Mouse (Mus musculus) midbrain, embryonic 16.5 days (tissue): Measurements from ENCODE around the gene Cradd. TPM values are rescaled to one million over a fixed set of nuclear protein-coding genes. Genes with fewer than 3 reads are reported as not detected.

Experiments
- ATAC-seq: fragments of 200-750 bp; cut with Nextera tagmentation; 2 replicates; pipeline ENCODE4 v1.8.0; 2017; ENCODE audit warnings: moderate TSS enrichment
- H3K27ac ChIP-seq: fragments of 300-500 bp; sonication (generic); 2 replicates; pipeline ENCODE4 v1.5.1; 2014; ENCODE audit warnings: mild to moderate bottlenecking, low read length, mixed read lengths
- H3K27me3 ChIP-seq: fragments of 300-500 bp; sonication (generic); 2 replicates; pipeline ENCODE4 v1.6.1; 2014; ENCODE audit warnings: low read depth, low read length, mixed read lengths; ENCODE audit not compliant: control insufficient read depth, insufficient read depth
- H3K36me3 ChIP-seq: fragments of 300-500 bp; sonication (generic); 2 replicates; pipeline ENCODE4 v1.6.1; 2014; ENCODE audit warnings: mild to moderate bottlenecking, low read length, moderate library complexity, mixed read lengths; ENCODE audit not compliant: control insufficient read depth, insufficient read depth
- H3K4me1 ChIP-seq: fragments of 300-500 bp; sonication (generic); 2 replicates; pipeline ENCODE4 v1.6.1; 2014; ENCODE audit warnings: mild to moderate bottlenecking, low read length, mixed read lengths; ENCODE audit not compliant: control insufficient read depth, insufficient read depth
- H3K4me2 ChIP-seq: fragments of 300-500 bp; sonication (generic); 2 replicates; pipeline ENCODE4 v1.6.1; 2014; ENCODE audit warnings: mild to moderate bottlenecking, low read length, mixed read lengths
- H3K4me3 ChIP-seq: fragments of 300-500 bp; sonication (generic); 2 replicates; pipeline ENCODE4 v1.5.1; 2014; ENCODE audit warnings: low read depth, mild to moderate bottlenecking, low read length, moderate library complexity, mixed read lengths
- H3K9ac ChIP-seq: fragments of 300-500 bp; sonication (generic); 2 replicates; pipeline ENCODE4 v1.6.1; 2014; ENCODE audit warnings: low read depth, low read length, mixed read lengths
- H3K9me3 ChIP-seq: fragments of 300-500 bp; sonication (generic); replicated peaks from 2 replicates; pipeline ENCODE4 v1.6.1; 2014; ENCODE audit warnings: mild to moderate bottlenecking, low read length, mixed read lengths; ENCODE audit not compliant: control insufficient read depth, poor library complexity, severe bottlenecking
- WGBS: fragments of 180-500 bp; shearing (Covaris S2); extraction: QIAGEN DNeasy Blood & Tissue Kit; methylation state at CpG from one replicate; pipeline ENCODE4 v1.1.7; 2014; 5-methylcytosine and 5-hydroxymethylcytosine counted together
- polyA plus RNA-seq: library from polyadenylated mRNA; unstranded; fragments of >200 nt; fragmentation: Nextera tagmentation; extraction: Ambion mirVana; gene quantifications from 2 replicates; pipeline ENCODE4 v1.2.1, GENCODE M21; 2015

The Cradd gene
- polyA plus RNA-seq, 1 experiment from 2014 or later = 11.1 TPM

DNA sequence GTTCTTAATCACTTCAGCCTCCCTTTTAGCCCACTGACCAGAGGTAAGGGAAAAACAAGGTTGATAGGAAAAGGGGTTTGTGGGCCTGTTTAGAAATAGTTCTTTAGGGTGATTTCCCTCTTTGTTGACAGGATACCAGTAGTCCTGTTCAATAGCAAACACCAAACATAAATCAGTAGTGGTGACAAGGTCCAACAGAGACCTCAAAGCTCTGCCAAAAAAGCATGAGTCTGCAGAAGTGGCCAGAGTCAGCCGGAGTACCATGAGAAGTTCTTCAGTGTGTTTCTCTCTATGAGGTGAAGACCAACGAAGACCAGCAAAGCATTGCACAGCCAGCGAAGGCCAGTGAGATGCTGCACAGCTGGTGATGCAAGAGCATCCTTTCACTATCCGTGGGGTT lies 16.7 kb upstream of the Cradd start:
- Histone ChIP-seq H3K9ac (no peak overlapping the region), H3K27me3 (no peaks in the 10 kb centered on the region), H3K36me3 (no peaks in the 10 kb centered on the region), H3K9me3 (no peaks in the 10 kb centered on the region), H3K4me1 (peaks cover 7% of the 10 kb centered on the region), H3K27ac (no peak overlapping the region), H3K4me2 (no peak overlapping the region), H3K4me3 (no peak overlapping the region)
- 92% methylated on average over 4 of the region's 4 CpGs for WGBS
- ATAC-seq = no peak

DNA sequence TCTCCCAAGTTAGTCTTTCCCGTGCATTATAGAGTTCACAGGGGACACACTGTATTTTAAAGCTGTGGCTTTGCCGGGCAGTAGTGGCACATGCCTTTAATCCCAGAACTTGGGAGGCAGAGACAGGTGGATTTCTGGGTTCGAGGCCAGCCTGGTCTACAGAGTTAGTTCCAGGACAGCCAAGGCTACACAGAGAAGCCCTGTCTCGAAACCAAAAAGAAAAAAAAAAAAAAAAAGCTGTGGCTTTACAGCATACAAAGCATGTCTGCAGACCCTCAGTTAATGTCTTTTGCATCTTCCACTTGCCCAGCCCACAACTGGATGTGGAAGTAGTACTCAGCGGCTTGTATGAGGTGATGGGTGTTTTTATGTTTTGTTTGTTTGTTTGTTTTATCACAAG lies 13.7 kb upstream of the Cradd start:
- Histone ChIP-seq H3K27ac (no peak overlapping the region), H3K9ac (no peak overlapping the region), H3K4me3 (no peak overlapping the region), H3K27me3 (no peaks in the 10 kb centered on the region), H3K36me3 (no peaks in the 10 kb centered on the region), H3K4me1 (peaks cover 7% of the 10 kb centered on the region), H3K9me3 (no peaks in the 10 kb centered on the region), H3K4me2 (no peak overlapping the region)
- ATAC-seq = no peak
- 80% methylated on average over 5 of the region's 5 CpGs for WGBS

DNA sequence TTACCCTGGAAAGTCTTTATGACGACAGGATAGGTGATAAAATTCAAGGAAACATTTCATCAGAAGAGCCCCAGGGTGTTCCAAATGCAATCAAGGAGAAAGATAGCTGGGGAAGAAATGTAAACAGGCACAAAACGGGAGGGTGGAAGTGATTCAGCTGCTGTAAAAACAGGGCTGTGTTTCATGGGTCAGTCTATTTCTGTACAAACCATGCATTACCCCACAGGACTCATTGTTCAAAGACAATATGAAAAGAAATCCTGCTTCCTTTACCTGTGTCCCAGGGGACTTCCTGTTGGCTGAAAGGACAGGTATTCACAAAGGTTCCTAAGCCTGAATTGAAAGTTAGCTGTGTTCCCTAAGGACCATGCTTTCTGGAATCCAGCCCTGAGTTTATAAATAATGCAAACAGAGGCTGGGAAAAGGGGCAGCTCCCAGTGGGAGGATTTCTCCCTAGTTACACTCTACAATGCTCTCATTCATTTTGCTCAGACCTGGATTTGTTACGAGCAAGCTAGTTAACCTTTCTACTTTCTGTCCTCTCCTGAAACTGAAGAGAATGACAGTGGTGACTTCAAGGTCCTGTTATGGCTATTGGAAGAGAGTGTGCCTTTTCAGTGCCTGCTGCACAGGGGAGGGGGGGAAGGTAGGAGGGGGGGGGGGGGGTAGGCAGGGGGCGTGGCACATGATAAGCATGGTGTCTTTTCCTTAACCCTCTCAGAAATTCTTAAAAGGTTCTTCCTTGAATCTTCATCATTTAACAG lies 13.0 kb upstream of the Cradd start:
- Histone ChIP-seq H3K36me3 (no peaks in the 10 kb centered on the region), H3K4me3 (no peak overlapping the region), H3K4me1 (peaks cover 7% of the 10 kb centered on the region), H3K9me3 (no peaks in the 10 kb centered on the region), H3K27ac (peak overlapping the region; percentile 58), H3K27me3 (no peaks in the 10 kb centered on the region), H3K9ac (no peak overlapping the region), H3K4me2 (no peak overlapping the region)
- 0 out of 2 replicates have a peak, but pooled peaks have one; percentile 17 for ATAC-seq
- 28% methylated on average over 4 of the region's 4 CpGs for WGBS

DNA sequence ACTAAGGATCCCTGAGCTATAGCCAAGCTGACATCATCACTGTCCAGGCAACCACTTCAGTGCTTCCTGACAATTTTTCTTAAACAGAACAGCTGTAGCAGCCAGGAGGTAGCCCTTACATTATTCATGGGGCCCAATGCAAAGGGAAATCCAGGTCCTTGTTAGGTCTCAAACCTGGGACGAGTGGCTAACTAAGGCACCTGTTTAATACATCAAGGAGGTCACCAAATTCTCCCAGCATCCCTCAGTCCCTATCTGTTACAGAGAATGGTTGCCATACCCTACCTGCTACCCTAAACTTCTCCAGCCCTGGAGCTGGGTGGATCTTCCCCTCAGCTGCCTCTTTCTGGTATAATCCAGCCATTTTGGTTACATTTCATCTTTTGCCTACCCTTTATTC lies 10.9 kb upstream of the Cradd start:
- H3K9me3 ChIP-seq = no peaks in the 10 kb centered on the region
- H3K9ac ChIP-seq = no peak overlapping the region
- no peak overlapping the region for H3K27ac ChIP-seq
- H3K36me3 ChIP-seq = no peaks in the 10 kb centered on the region
- H3K27me3 ChIP-seq = no peaks in the 10 kb centered on the region
- H3K4me2 ChIP-seq = no peak overlapping the region
- H3K4me3 ChIP-seq = no peak overlapping the region
- WGBS = 63% methylated on average over 1 of the region's 1 CpGs
- H3K4me1 ChIP-seq = peaks cover 7% of the 10 kb centered on the region
- no peak for ATAC-seq

DNA sequence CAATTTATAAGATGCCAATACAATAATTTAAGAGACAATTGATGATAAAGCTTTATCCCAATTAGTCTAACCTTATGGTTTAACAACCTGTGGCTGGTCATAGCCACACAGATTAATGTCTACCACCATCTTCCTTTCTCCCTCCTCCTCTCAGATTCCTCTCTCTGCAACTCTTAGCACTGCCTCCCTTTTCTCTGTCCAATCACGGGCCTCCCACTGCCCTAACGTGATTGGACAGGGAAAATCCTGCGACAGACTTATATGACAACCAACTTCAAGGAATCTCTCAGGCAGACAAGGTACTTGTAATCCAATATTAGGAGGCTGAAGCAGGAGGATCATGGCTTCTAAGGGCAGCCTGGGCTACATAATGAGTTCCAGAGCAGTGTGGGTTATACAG lies 8.7 kb upstream of the Cradd start:
- WGBS = 92% methylated on average over 3 of the region's 3 CpGs
- no peak for ATAC-seq
- peaks cover 7% of the 10 kb centered on the region for H3K4me1 ChIP-seq
- no peaks in the 10 kb centered on the region for H3K27me3 ChIP-seq
- H3K4me3 ChIP-seq = no peak overlapping the region
- H3K36me3 ChIP-seq = no peaks in the 10 kb centered on the region
- H3K27ac ChIP-seq = no peak overlapping the region
- H3K4me2 ChIP-seq = no peak overlapping the region
- H3K9ac ChIP-seq = no peak overlapping the region
- no peaks in the 10 kb centered on the region for H3K9me3 ChIP-seq

DNA sequence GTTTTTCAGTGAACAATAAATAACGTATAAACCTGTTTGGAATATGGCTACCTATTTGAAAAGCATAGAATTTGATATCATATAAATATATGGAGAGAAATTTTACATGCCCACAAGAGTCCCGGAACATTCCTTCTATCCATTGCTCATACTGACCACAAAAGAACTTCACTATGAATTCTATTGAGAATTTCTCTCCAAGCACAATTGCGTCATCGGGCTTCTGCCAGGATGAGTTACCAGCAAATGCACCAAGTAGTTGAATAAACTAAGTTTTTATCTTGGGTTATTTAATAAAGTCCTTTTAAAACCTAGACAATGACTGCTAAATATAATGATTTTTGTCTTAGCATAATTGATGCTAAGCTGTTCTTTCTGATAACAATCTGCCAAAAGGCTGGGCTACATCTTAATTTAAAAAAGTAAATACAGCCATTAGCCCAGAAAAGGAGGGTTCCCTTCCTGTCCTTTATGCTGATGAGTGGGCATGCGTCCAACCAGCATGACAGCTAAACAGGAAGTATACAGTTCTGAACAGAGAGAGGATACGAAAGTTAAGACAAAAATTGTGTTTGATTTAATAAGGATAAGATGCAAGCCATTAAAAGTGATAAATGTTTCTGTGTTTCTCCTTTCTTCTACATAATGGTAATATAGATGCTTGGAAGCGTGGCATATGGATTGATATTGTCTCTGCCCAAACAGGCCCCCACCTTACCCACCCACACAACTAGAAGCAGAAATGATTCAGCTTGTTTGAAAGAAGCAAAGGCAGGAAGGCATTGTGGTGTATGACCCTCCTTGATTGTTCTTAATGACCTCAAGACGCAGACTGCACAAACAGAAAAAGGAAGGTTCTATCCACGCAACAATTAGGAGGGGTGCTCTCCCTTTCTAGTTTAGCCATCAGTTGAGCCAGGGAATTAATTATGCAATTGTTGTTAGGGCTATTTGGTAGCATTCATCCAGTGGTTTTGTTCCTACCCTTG lies 6.7 kb upstream of the Cradd start:
- ATAC-seq = no peak
- no peak overlapping the region for H3K9ac ChIP-seq
- H3K9me3 ChIP-seq = no peaks in the 10 kb centered on the region
- no peak overlapping the region for H3K4me3 ChIP-seq
- no peak overlapping the region for H3K4me2 ChIP-seq
- H3K36me3 ChIP-seq = no peaks in the 10 kb centered on the region
- no peaks in the 10 kb centered on the region for H3K27me3 ChIP-seq
- WGBS = 76% methylated on average over 9 of the region's 9 CpGs
- no peak overlapping the region for H3K27ac ChIP-seq
- no peaks in the 10 kb centered on the region for H3K4me1 ChIP-seq

DNA sequence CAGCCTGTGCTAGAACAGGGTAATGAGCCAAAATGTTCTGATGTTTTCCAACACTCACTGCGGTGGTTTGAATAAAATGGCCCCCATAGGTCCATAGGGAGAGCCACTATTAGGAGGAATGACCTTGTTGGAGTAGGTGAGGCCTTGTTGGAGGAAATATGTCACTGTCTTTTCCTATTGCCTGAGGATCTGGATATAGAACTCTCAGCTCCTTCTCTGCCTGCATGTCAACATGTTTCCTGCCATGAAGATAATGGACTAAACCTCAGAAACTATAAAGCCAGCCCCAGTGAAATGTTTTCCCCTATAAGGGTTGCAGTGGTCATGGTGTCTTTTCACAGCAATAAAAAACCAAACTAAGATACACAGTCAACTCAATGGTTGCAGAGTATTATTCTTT lies 6.0 kb upstream of the Cradd start:
- Histone ChIP-seq H3K27me3 (no peaks in the 10 kb centered on the region), H3K27ac (no peak overlapping the region), H3K36me3 (no peaks in the 10 kb centered on the region), H3K4me3 (no peak overlapping the region), H3K4me1 (no peaks in the 10 kb centered on the region), H3K9me3 (no peaks in the 10 kb centered on the region), H3K4me2 (no peak overlapping the region), H3K9ac (no peak overlapping the region)
- whole genome bisulfite sequencing = 90% methylated on average over 1 of the region's 1 CpGs
- no peak for ATAC-seq

DNA sequence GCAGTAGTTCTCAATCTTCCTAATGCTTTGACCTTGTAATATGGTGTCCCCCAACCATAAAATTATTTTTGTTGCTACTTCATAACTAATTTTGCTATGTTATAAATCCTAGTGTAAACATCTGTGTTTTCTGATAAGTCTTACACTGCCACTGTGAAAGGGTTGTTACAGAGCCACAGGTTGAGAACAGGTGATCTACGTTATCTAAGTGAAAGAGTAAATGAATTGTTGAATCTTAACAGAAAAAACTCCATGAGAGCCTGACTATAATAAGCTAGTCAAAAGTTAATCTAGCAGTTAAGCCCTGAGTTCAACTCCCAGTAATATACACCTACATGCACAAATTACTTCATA lies 322 bp upstream of the Cradd start:
- Histone ChIP-seq H3K4me1 (peaks cover 15% of the 10 kb centered on the region), H3K36me3 (no peaks in the 10 kb centered on the region), H3K9me3 (no peaks in the 10 kb centered on the region), H3K9ac (no peak overlapping the region), H3K4me2 (no peak overlapping the region), H3K27me3 (no peaks in the 10 kb centered on the region), H3K4me3 (no peak overlapping the region), H3K27ac (no peak overlapping the region)
- peak; percentile 49; the same call in 1 of the 2 replicates for ATAC-seq
- 47% methylated on average over 1 of the region's 1 CpGs for WGBS
